In the genomic region with DNA sequence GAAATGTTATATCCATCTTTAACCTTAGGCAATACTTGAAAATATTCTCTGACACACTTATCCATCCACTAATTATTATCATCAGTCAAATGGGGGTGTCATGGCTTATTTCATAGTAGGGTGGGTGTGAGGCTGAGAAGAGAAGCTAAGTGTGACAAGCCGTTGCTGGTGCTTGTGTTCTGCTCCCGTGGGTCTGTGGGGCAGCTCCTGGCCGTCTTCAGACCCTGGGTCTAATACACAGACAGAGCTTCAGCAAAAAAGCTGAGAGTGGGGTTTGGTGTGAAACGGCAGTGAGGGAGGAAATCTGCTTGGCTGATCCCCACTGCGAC, we compare ENCODE assay signal across 9 mouse cellular contexts. TPM values are rescaled to one million over a fixed set of nuclear protein-coding genes. Genes with fewer than 3 reads are reported as not detected.
DNase-seq lines count a peak whose midpoint lies in the region; ATAC-seq and TF ChIP-seq lines count a peak whose summit lies in the region.
"Had no signal": no experiment of that assay in that cellular context is flagged by ENCODE, and none has a peak within 500 bp of the region (broad histone marks: within the 10 kb centered on the region; RNA-seq: fewer than 3 reads in every experiment).

No protein-coding gene starts in this region.

- H3K4me3 ChIP-seq in heart, embryonic 10.5 days, result peak overlapping the region; percentile 45
- no peak overlapping the region for H3K4me3 ChIP-seq in thymus, adult 2 months (ENCODE audit: control insufficient read depth, insufficient read depth, low read length)
- no peak overlapping the region for H3K4me3 ChIP-seq in liver, embryonic 14.5 days (ENCODE audit: insufficient read depth in 1 of 2, low read depth in 2 of 2, low read length in 2 of 2)

- no peak for DNase-seq in heart, embryonic 10.5 days (ENCODE audit: low spot score)
- no peak for DNase-seq in heart, adult 11 months
- DNase-seq in thymus, adult 2 months, result no peak
- no peak for DNase-seq in thymus, postnatal 14 days
- no peak for DNase-seq in liver, embryonic 14.5 days (ENCODE audit: low read depth in 3 of 3, low spot score in 3 of 3)
- DNase-seq in urinary bladder, adult 2 months (ENCODE audit: low spot score), result no peak
- no peak for DNase-seq in cerebellum, adult 11-12 months
- no peak for DNase-seq in right cerebral cortex, adult 2 months (ENCODE audit: low spot score in 2 of 2)
- DNase-seq: adrenal gland, adult 8-10 months had no signal

- no peak overlapping the region for H3K9ac ChIP-seq in liver, embryonic 14.5 days (replicated peaks)

- peak overlapping the region; percentile 74 for H3K27ac ChIP-seq in heart, embryonic 10.5 days
- peak overlapping the region; percentile 9; the same call in 1 of the 2 replicates for H3K27ac ChIP-seq in thymus, adult 2 months (ENCODE audit: control insufficient read depth, insufficient read depth, low read length)
- no peak overlapping the region for H3K27ac ChIP-seq in liver, embryonic 14.5 days

- H3K36me3 ChIP-seq in heart, embryonic 10.5 days, result no peaks in the 10 kb centered on the region
- H3K36me3 ChIP-seq in thymus, adult 2 months (ENCODE audit: control insufficient read depth, insufficient read depth, low read length), result no peaks in the 10 kb centered on the region
- H3K36me3 ChIP-seq in liver, embryonic 14.5 days (replicated peaks; ENCODE audit: control insufficient read depth, insufficient read depth, low read depth), result no peaks in the 10 kb centered on the region

- no peak for TF ChIP-seq CTCF in thymus, adult 2 months (IDR thresholded peaks at IDR 0.05; ENCODE audit: borderline replicate concordance, control insufficient read depth, extremely low read depth, insufficient read depth, low read length, poor library complexity)
- no peak for TF ChIP-seq CTCF in liver, embryonic 14.5 days (IDR thresholded peaks at IDR 0.05; ENCODE audit: low read depth)

- 42% methylated on average over 5 of the region's 5 CpGs for WGBS in heart, embryonic 10.5 days
- WGBS in thymus, adult 2 months, result 45% methylated on average over 5 of the region's 5 CpGs
- 24% methylated on average over 5 of the region's 5 CpGs for WGBS in liver, embryonic 14.5 days (ENCODE audit: insufficient replicate concordance)

- TF ChIP-seq POLR2A in thymus, adult 2 months (IDR thresholded peaks at IDR 0.05; ENCODE audit: control insufficient read depth, extremely low read depth, insufficient read depth, low read length, poor library complexity), result no peak

- no peak for TF ChIP-seq EP300 in liver, embryonic 14.5 days (IDR thresholded peaks at IDR 0.05; ENCODE audit: low read depth)

- H3K4me1 ChIP-seq in heart, embryonic 10.5 days, result peaks cover 38% of the 10 kb centered on the region
- peaks cover 13% of the 10 kb centered on the region for H3K4me1 ChIP-seq in thymus, adult 2 months (replicated peaks; ENCODE audit: control insufficient read depth, insufficient read depth, low read length)
- H3K4me1 ChIP-seq in liver, embryonic 14.5 days (replicated peaks; ENCODE audit: control insufficient read depth in 2 of 2, insufficient read depth in 2 of 2, low read length in 1 of 2), result peaks cover 9 to 19% of the 10 kb centered on the region in 2 experiments

- H3K4me2 ChIP-seq in liver, embryonic 14.5 days (ENCODE audit: low read depth), result peak overlapping the region; percentile 63

- no peak for ATAC-seq in liver, embryonic 14.5 days (ENCODE audit: insufficient read depth)

- no peaks in the 10 kb centered on the region for H3K27me3 ChIP-seq in heart, embryonic 10.5 days (ENCODE audit: insufficient read depth, poor library complexity, severe bottlenecking)
- H3K27me3 ChIP-seq in thymus, adult 2 months (ENCODE audit: control insufficient read depth, insufficient read depth, low read length), result no peaks in the 10 kb centered on the region
- no peaks in the 10 kb centered on the region for H3K27me3 ChIP-seq in liver, embryonic 14.5 days (ENCODE audit: control insufficient read depth, insufficient read depth, low read length)

- H3K9me3 ChIP-seq in heart, embryonic 10.5 days, result no peaks in the 10 kb centered on the region
- H3K9me3 ChIP-seq in liver, embryonic 14.5 days (ENCODE audit: control insufficient read depth, low read length), result no peaks in the 10 kb centered on the region

RNA-seq across cellular contexts. Expression of gene Zfp706, which starts 28.4 kb away (rescaled TPM):
- polyA plus RNA-seq in heart, embryonic 10.5 days (2016; fragmentation: Nextera tagmentation; extraction: Ambion mirVana), result 456 and 495 TPM in 2 replicates
- 33.7 and 35.5 TPM in 2 replicates for polyA plus RNA-seq in thymus, adult 2 months (2012; rRNA removed)
- polyA plus RNA-seq in liver, embryonic 14.5 days (2012; rRNA removed), result 9.5 and 22.8 TPM in 2 replicates
- 146 and 152 TPM in 2 replicates for polyA plus RNA-seq in liver, embryonic 14.5 days (2014; fragmentation: Nextera tagmentation; extraction: Ambion mirVana)
- polyA plus RNA-seq in urinary bladder, adult 2 months (2012; rRNA removed), result 97.1 and 100 TPM in 2 replicates
